Mouse (Mus musculus) liver, embryonic 14.5 days (tissue): ENCODE results near the gene Cacna1c.

Source experiments
- CTCF ChIP-seq: IDR thresholded peaks from 2 replicates; pipeline ENCODE4 v1.5.1; 2016; ENCODE audit warnings: antibody characterized with exemption, low read depth, control low read depth
- EP300 ChIP-seq: IDR thresholded peaks from 2 replicates; pipeline ENCODE4 v1.6.1; 2016; ENCODE audit warnings: antibody characterized with exemption, low read depth

DNA sequence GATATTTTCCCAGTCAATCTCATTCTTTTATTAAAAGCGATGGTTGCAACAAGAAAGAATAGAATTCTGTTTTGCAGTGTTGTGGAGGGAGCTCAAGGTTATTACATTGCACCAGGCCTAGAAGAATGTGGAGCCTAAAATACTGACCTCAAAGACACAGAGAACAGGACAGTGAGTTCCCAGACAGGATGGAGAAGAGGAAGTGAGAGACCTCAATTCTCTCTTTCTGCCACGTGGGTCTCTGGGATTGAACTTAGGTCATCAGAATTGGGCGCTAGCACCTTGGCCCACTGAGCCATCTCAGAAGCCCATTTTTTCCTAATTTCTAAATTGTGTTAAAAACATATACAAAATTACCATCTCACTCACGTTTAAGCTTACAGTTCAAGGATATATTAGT is 501.6 kb downstream of the Cacna1c start:
- TF ChIP-seq CTCF (no peak), EP300 (no peak)
